Mouse (Mus musculus) MEL (cell line): ENCODE measurements at regions not wholly inside any gene's neighbourhood (a gene's known extent, or its start where the extent isn't known, plus 50 kb on each side); places are given as distances from the start of the nearest gene placed in this dataset.

ENCODE experiments used
- DNase-seq: peaks from one replicate; pipeline ENCODE4 v3.0.0; 2011; ENCODE audit warnings: low read depth, low spot score
- H3K27ac ChIP-seq: 2 replicates; pipeline ENCODE4 v1.5.1; 2012; ENCODE audit warnings: low read depth, mild to moderate bottlenecking, control low read depth, low read length, moderate library complexity; ENCODE audit not compliant: control insufficient read depth
- H3K27me3 ChIP-seq, 2 experiments: fragments of 150-350 bp in 1 of 2; sonication (generic) in 1 of 2; 2 replicates each; pipeline ENCODE4 v1.6.1; 2012; ENCODE audit warnings: low read length in 2 of 2, mild to moderate bottlenecking in 2 of 2, improper control_type of control experiment in 1 of 2, moderate library complexity in 1 of 2; ENCODE audit not compliant: insufficient read depth in 2 of 2, control insufficient read depth in 1 of 2
- H3K36me3 ChIP-seq, 2 experiments: 2 replicates each; pipeline ENCODE4 v1.6.1; 2012 to 2014; ENCODE audit warnings: low read length in 2 of 2, improper control_type of control experiment in 1 of 2, inconsistent platforms in 1 of 2, mild to moderate bottlenecking in 1 of 2; ENCODE audit not compliant: insufficient read depth in 2 of 2, control insufficient read depth in 1 of 2
- H3K4me1 ChIP-seq, 2 experiments: fragments of 150-350 bp in 1 of 2; sonication (generic) in 1 of 2; 2 replicates each; pipeline ENCODE4 v1.6.1; 2012; ENCODE audit warnings: low read length in 2 of 2, improper control_type of control experiment in 1 of 2, mild to moderate bottlenecking in 1 of 2; ENCODE audit not compliant: insufficient read depth in 2 of 2, control insufficient read depth in 1 of 2
- H3K4me3 ChIP-seq, 2 experiments: fragments of 150-350 bp in 1 of 2; sonication (generic) in 1 of 2; 2 replicates each; pipeline ENCODE4 v1.5.1; 2012; ENCODE audit warnings: low read depth in 2 of 2, low read length in 2 of 2, mild to moderate bottlenecking in 2 of 2, moderate library complexity in 2 of 2, control low read depth in 1 of 2, improper control_type of control experiment in 1 of 2; ENCODE audit not compliant: control insufficient read depth in 1 of 2, insufficient read depth in 1 of 2
- H3K79me2 ChIP-seq: 2 replicates; pipeline ENCODE4 v1.6.1; 2012; ENCODE audit warnings: mild to moderate bottlenecking, low read length, moderate library complexity; ENCODE audit not compliant: control insufficient read depth, poor library complexity, insufficient read depth
- H3K9ac ChIP-seq: 2 replicates; pipeline ENCODE4 v1.6.1; 2012; ENCODE audit warnings: low read depth, mild to moderate bottlenecking, control low read depth, low read length, moderate library complexity; ENCODE audit not compliant: control insufficient read depth, poor library complexity, severe bottlenecking
- H3K9me3 ChIP-seq: fragments of 150-350 bp; sonication (generic); replicated peaks from 2 replicates; pipeline ENCODE4 v1.6.1; 2012; ENCODE audit warnings: mild to moderate bottlenecking, low read length, improper control_type of control experiment, moderate library complexity; ENCODE audit not compliant: insufficient read depth
- BHLHE40 ChIP-seq: IDR thresholded peaks from 2 replicates; pipeline ENCODE4 v1.6.1; 2012; ENCODE audit warnings: low read depth, mild to moderate bottlenecking, inconsistent platforms, low read length, improper control_type of control experiment, borderline replicate concordance
- CHD2 ChIP-seq: IDR thresholded peaks from 2 replicates; pipeline ENCODE4 v1.6.1; 2011; ENCODE audit warnings: low read length, improper control_type of control experiment
- CTCF ChIP-seq, 3 experiments: IDR thresholded peaks in 2 of 3; conservative IDR thresholded peaks in 1 of 3; 2 replicates each; pipeline ENCODE4 v1.5.1; 2011 to 2012; ENCODE audit warnings: low read length in 3 of 3, low read depth in 2 of 3, mild to moderate bottlenecking in 2 of 3, improper control_type of control experiment in 1 of 3, inconsistent platforms in 1 of 3, mixed read lengths in 1 of 3, moderate library complexity in 1 of 3; ENCODE audit not compliant: control insufficient read depth in 1 of 3, insufficient read depth in 1 of 3, poor library complexity in 1 of 3, severe bottlenecking in 1 of 3
- E2F4 ChIP-seq: IDR thresholded peaks from 2 replicates; pipeline ENCODE4 v1.6.1; 2011; ENCODE audit warnings: low read depth, low read length, improper control_type of control experiment, borderline replicate concordance
- EP300 ChIP-seq, 2 experiments: IDR thresholded peaks; 2 replicates each; pipeline ENCODE4 v1.6.1; 2011; ENCODE audit warnings: improper control_type of control experiment in 2 of 2, low read length in 2 of 2, low read depth in 1 of 2, mild to moderate bottlenecking in 1 of 2
- ETS1 ChIP-seq: IDR thresholded peaks from 2 replicates; pipeline ENCODE4 v1.6.1; 2012; ENCODE audit warnings: low read depth, mild to moderate bottlenecking, inconsistent platforms, low read length, improper control_type of control experiment, moderate library complexity
- GABPA ChIP-seq: IDR thresholded peaks from 2 replicates; pipeline ENCODE4 v1.6.1; 2012; ENCODE audit warnings: low read depth, mild to moderate bottlenecking, inconsistent platforms, low read length, improper control_type of control experiment, moderate library complexity
- KAT2A ChIP-seq: conservative IDR thresholded peaks from 2 replicates; pipeline ENCODE4 v1.6.1; 2012; ENCODE audit warnings: low read depth, low read length, improper control_type of control experiment, inconsistent platforms
- MAX ChIP-seq: IDR thresholded peaks from 2 replicates; pipeline ENCODE4 v1.6.1; 2011; ENCODE audit warnings: low read length, improper control_type of control experiment
- MAZ ChIP-seq: IDR thresholded peaks from 2 replicates; pipeline ENCODE4 v1.6.1; 2012; ENCODE audit warnings: low read depth, mild to moderate bottlenecking, inconsistent platforms, low read length, improper control_type of control experiment
- MXI1 ChIP-seq: IDR thresholded peaks from 2 replicates; pipeline ENCODE4 v1.6.1; 2011; ENCODE audit warnings: mild to moderate bottlenecking, low read depth, low read length, improper control_type of control experiment
- MYC ChIP-seq: IDR thresholded peaks from 2 replicates; pipeline ENCODE4 v1.6.1; 2011; ENCODE audit warnings: low read depth, mild to moderate bottlenecking, low read length, improper control_type of control experiment, moderate library complexity
- NELFE ChIP-seq: IDR thresholded peaks from 2 replicates; pipeline ENCODE4 v1.6.1; 2011; ENCODE audit warnings: low read depth, low read length, improper control_type of control experiment
- POLR2A ChIP-seq, 2 experiments: IDR thresholded peaks; 2 replicates each; pipeline ENCODE4 v1.6.1; 2011 to 2012; ENCODE audit warnings: low read length in 2 of 2, mild to moderate bottlenecking in 2 of 2, control low read depth in 1 of 2, improper control_type of control experiment in 1 of 2, low read depth in 1 of 2, moderate library complexity in 1 of 2; ENCODE audit not compliant: control insufficient read depth in 1 of 2, insufficient read depth in 1 of 2, poor library complexity in 1 of 2
- POLR2AphosphoS2 ChIP-seq: IDR thresholded peaks from 2 replicates; pipeline ENCODE4 v1.6.1; 2011; ENCODE audit warnings: low read length, improper control_type of control experiment
- POLR2AphosphoS5 ChIP-seq: IDR thresholded peaks from 2 replicates; pipeline ENCODE4 v1.6.1; 2012; ENCODE audit warnings: low read depth, borderline replicate concordance, mild to moderate bottlenecking, inconsistent platforms, low read length, moderate library complexity, mixed read lengths
- TAL1 ChIP-seq: IDR thresholded peaks from 2 replicates; pipeline ENCODE4 v1.6.1; 2012; ENCODE audit warnings: mild to moderate bottlenecking, inconsistent platforms, low read length, moderate library complexity, mixed read lengths
- UBTF ChIP-seq: IDR thresholded peaks from 2 replicates; pipeline ENCODE4 v1.6.1; 2012; ENCODE audit warnings: low read depth, mild to moderate bottlenecking, inconsistent platforms, low read length, improper control_type of control experiment, moderate library complexity, borderline replicate concordance; ENCODE audit not compliant: insufficient read depth
- USF1 ChIP-seq: IDR thresholded peaks from 2 replicates; pipeline ENCODE4 v1.6.1; 2014; ENCODE audit warnings: low read depth, mild to moderate bottlenecking, inconsistent platforms, low read length, improper control_type of control experiment, moderate library complexity
- ZNF384 ChIP-seq: IDR thresholded peaks from 2 replicates; pipeline ENCODE4 v1.6.1; 2012; ENCODE audit warnings: low read depth, mild to moderate bottlenecking, inconsistent platforms, low read length, improper control_type of control experiment

- peak; percentile 51 for DNase-seq
- TF ChIP-seq CTCF (IDR thresholded peaks at IDR 0.05 in 2 of 3, conservative IDR thresholded peaks at IDR 0.05 in 1 of 3; ENCODE audit: control insufficient read depth in 1 of 3, insufficient read depth in 1 of 3, low read depth in 2 of 3, low read length in 3 of 3, poor library complexity in 1 of 3, severe bottlenecking in 1 of 3) (peak; percentile 18 to 40 (median 32); a peak in 5 of 6 replicates), MYC (no peak)
- Histone ChIP-seq H3K79me2 (no peaks in the 10 kb centered on the region), H3K27ac (no peak overlapping the region), H3K4me1 (no peaks in the 10 kb centered on the region), H3K36me3 (no peaks in the 10 kb centered on the region), H3K9ac (no peak overlapping the region), H3K27me3 (no peaks in the 10 kb centered on the region), H3K9me3 (no peaks in the 10 kb centered on the region), H3K4me3 (no peak overlapping the region)
These were observed 234.6 kb downstream of the Cdh26 start for GRCm38 (mm10) chr2:178664977-178665376.

- TF ChIP-seq ETS1, result no peak
- no peak for TF ChIP-seq BHLHE40
- no peak for TF ChIP-seq MXI1
- TF ChIP-seq ZNF384, result no peak
- TF ChIP-seq POLR2A (IDR thresholded peaks at IDR 0.05; ENCODE audit: control insufficient read depth in 1 of 2, insufficient read depth in 1 of 2, low read depth in 1 of 2, low read length in 2 of 2, poor library complexity in 1 of 2), result no peak
- TF ChIP-seq MAX, result no peak
- TF ChIP-seq POLR2AphosphoS2, result no peak
- TF ChIP-seq MYC, result no peak
- no peak for TF ChIP-seq TAL1
- no peak for TF ChIP-seq POLR2AphosphoS5
- no peak for TF ChIP-seq EP300 (IDR thresholded peaks at IDR 0.05; ENCODE audit: low read depth in 1 of 2, low read length in 2 of 2)
- TF ChIP-seq GABPA, result no peak
- no peak for TF ChIP-seq KAT2A
- no peak for TF ChIP-seq E2F4
- no peak for TF ChIP-seq NELFE
- TF ChIP-seq USF1, result no peak
- no peak for TF ChIP-seq UBTF
- TF ChIP-seq CHD2, result no peak
- no peak for TF ChIP-seq MAZ
- H3K79me2 ChIP-seq, result no peaks in the 10 kb centered on the region
- H3K36me3 ChIP-seq, result no peaks in the 10 kb centered on the region
- no peaks in the 10 kb centered on the region for H3K4me1 ChIP-seq
- H3K4me3 ChIP-seq, result no peak overlapping the region
- DNase-seq, result no peak
- H3K9ac ChIP-seq, result no peak overlapping the region
- no peak overlapping the region for H3K27ac ChIP-seq
- no peaks in the 10 kb centered on the region for H3K9me3 ChIP-seq
- no peaks in the 10 kb centered on the region for H3K27me3 ChIP-seq
These were observed 238.1 kb downstream of the Cdh26 start for GRCm38 (mm10) chr2:178668451-178668850.
